Mouse (Mus musculus) megakaryocyte, embryonic 14.5 days (primary cell): ENCODE results near the gene Ltb4r1. TPM values are rescaled to one million over a fixed set of nuclear protein-coding genes. Genes with fewer than 3 reads are reported as not detected.
A peak's percentile ranks its signal among the peaks of the same experiment; 100 is the strongest.

Experiments used
- H3K27me3 ChIP-seq: replicated peaks from 2 replicates; pipeline ENCODE3; 2012; ENCODE audit warnings: inconsistent platforms
- H3K36me3 ChIP-seq: replicated peaks from 2 replicates; pipeline ENCODE3; 2012; ENCODE audit warnings: low read length, inconsistent platforms, mixed read lengths
- H3K4me1 ChIP-seq: 2 replicates; pipeline ENCODE4 v1.6.1; 2012; ENCODE audit warnings: inconsistent platforms
- H3K4me3 ChIP-seq: replicated peaks from 2 replicates; pipeline ENCODE3; 2012; ENCODE audit warnings: moderate library complexity, mild to moderate bottlenecking, inconsistent platforms
- H3K9me3 ChIP-seq: 2 replicates; pipeline ENCODE4 v1.6.1; 2012; ENCODE audit warnings: inconsistent platforms
- FLI1 ChIP-seq: IDR thresholded peaks from 2 replicates; pipeline ENCODE4 v1.6.1; 2012; ENCODE audit warnings: low read length, inconsistent platforms, mixed read lengths
- GATA1 ChIP-seq: IDR thresholded peaks from 3 replicates; pipeline ENCODE4 v1.6.1; 2012; ENCODE audit warnings: mixed read lengths, low read length, inconsistent platforms, borderline replicate concordance
- polyA plus RNA-seq: library from polyadenylated mRNA; stranded (reverse); fragments of >175 nt; gene quantifications from 2 replicates; pipeline ENCODE4 v1.2.3, GENCODE M21; 2012; ENCODE audit warnings: low replicate concordance; ENCODE audit not compliant: insufficient read depth

Ltb4r1 gene
- polyA plus RNA-seq, 1 experiment, result 24.2 TPM

DNA sequence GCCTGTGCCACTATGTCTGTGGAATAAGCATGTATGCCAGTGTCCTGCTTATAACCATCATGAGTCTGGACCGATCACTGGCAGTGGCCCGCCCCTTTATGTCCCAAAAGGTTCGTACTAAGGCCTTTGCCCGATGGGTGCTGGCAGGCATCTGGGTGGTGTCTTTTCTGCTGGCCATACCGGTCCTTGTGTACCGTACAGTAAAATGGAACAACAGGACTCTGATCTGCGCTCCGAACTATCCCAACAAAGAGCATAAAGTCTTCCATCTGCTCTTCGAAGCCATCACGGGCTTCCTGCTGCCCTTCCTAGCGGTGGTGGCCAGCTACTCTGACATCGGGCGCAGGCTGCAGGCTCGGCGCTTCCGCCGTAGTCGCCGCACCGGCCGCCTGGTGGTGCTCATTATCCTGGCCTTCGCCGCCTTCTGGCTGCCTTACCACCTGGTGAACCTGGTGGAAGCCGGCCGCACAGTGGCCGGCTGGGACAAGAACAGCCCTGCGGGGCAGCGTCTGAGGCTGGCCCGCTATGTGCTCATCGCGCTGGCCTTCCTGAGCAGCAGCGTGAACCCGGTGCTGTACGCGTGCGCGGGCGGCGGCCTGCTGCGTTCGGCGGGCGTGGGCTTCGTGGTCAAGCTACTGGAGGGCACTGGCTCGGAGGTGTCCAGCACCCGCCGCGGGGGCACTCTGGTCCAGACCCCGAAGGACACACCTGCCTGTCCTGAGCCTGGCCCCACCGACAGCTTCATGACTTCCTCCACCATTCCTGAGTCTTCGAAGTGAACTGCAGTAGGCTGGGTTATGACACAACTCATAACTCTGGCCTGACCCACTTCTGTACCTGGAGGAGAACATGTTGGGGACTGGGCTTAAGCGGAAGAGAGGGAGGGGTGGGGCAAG, 2.0 kb downstream of the Ltb4r1 start:
- peak overlapping the region; percentile 85 for H3K4me3 ChIP-seq

DNA sequence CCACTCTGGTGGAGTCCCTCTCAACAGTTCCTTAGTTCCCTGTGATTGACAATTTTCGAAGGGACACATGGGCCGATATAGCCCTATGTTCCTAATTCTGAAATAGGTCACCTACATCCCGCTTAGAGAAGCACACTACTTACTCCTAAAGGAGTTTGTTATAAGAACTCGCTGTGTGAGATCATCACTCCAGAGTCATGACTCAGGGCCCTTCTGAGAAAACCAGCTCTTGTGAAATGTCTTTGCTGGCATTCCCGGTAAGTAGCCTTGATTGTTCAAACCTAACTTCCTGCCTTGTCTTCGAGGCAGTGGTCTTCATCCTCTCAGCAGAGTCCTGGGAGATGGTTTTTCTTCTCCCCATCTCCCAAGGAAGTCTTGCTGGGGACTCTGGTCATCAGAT, 2.8 kb downstream of the Ltb4r1 start:
- Histone ChIP-seq H3K4me3 (no peak overlapping the region), H3K27me3 (peaks cover 51% of the 10 kb centered on the region), H3K36me3 (no peaks in the 10 kb centered on the region), H3K4me1 (peaks cover 73% of the 10 kb centered on the region), H3K9me3 (no peaks in the 10 kb centered on the region)
- no peak for TF ChIP-seq FLI1
- TF ChIP-seq GATA1, result no peak

More for the DNA sequence above, 2.0 kb downstream of the Ltb4r1 start:
- TF ChIP-seq FLI1, result no peak
- TF ChIP-seq GATA1, result no peak
- Histone ChIP-seq H3K9me3 (no peaks in the 10 kb centered on the region), H3K4me1 (peaks cover 80% of the 10 kb centered on the region), H3K36me3 (no peaks in the 10 kb centered on the region), H3K27me3 (peaks cover 48% of the 10 kb centered on the region)

DNA sequence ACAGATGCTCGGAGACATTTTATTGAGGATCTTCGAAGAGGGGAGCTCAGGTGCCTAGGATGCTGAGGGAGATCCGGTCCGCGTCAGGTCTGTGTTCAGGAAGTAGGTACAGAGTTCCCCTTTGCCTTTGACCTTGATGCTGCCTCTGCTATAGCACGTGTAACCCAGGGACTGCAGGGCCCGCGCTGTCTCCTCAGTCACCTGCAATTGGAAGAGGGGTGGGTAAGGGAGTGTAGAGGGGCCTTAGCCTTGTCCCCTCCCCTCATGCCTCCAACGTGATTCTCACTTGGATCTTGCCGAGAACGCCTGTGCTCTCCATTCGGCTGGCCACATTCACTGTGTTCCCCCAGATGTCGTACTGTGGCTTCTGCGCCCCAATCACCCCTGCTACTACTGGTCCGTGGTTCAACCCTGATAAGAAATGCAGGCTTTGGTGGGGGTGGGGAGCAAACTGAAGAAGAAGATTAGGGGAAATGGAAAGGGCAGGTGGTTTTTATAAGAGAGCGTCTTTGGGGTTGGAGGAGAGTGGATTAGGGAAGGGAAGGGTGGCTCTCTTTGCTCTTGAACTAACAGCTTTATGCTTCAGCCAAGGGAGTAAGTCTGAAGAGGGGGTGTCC, 3.4 kb downstream of the Ltb4r1 start:
- Histone ChIP-seq H3K4me3 (peak overlapping the region; percentile 6), H3K9me3 (no peaks in the 10 kb centered on the region), H3K36me3 (no peaks in the 10 kb centered on the region), H3K27me3 (peaks cover 58% of the 10 kb centered on the region), H3K4me1 (peaks cover 73% of the 10 kb centered on the region)
- no peak for TF ChIP-seq FLI1
- no peak for TF ChIP-seq GATA1

DNA sequence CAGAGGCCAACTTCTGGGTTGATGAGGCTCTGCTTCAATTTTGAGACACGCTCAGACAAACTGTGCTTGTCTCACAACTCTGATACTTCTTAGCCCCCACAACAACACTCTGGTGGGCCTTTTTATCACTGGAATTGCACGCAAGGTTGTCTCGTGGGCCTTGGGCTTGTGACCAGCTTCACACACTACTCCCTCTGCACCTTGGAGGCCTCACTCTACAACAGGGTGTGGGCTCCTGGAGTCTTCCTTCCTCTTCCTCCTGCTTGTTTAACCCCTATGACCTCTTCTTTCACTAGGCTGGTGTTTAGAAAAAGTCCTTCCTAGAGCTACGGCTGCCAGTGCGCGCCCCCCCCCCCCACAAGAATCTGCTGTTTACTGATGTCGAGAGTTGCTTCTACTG, 10.9 kb downstream of the Ltb4r1 start:
- H3K36me3 ChIP-seq, result no peaks in the 10 kb centered on the region
- H3K4me1 ChIP-seq, result peaks cover 46% of the 10 kb centered on the region
- H3K9me3 ChIP-seq, result no peaks in the 10 kb centered on the region
- peaks cover 53% of the 10 kb centered on the region for H3K27me3 ChIP-seq
- no peak overlapping the region for H3K4me3 ChIP-seq
- no peak for TF ChIP-seq FLI1
- TF ChIP-seq GATA1, result no peak

DNA sequence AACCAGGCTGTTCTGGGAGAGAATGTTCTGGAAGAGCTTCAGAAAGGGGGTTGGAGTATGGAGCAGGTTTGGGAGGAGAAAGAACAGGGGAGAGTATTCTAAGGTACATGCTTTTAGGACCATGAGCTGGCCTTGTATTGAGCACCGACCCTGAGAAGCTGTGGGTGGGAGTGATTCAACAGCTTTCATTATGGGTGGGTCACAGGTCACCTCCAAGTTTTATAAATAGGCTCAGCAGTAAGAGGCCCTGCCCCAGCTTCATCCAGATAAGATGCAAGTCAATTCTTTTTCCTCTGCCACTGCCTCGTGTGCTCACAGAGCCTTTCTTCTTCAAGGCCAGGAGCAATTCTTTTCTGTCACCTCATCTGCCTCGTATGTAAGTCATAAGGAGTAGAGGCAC, 11.4 kb downstream of the Ltb4r1 start:
- Histone ChIP-seq H3K9me3 (no peaks in the 10 kb centered on the region), H3K4me3 (no peak overlapping the region), H3K36me3 (no peaks in the 10 kb centered on the region), H3K27me3 (peaks cover 52% of the 10 kb centered on the region), H3K4me1 (peaks cover 44% of the 10 kb centered on the region)
- no peak for TF ChIP-seq FLI1
- TF ChIP-seq GATA1, result no peak

DNA sequence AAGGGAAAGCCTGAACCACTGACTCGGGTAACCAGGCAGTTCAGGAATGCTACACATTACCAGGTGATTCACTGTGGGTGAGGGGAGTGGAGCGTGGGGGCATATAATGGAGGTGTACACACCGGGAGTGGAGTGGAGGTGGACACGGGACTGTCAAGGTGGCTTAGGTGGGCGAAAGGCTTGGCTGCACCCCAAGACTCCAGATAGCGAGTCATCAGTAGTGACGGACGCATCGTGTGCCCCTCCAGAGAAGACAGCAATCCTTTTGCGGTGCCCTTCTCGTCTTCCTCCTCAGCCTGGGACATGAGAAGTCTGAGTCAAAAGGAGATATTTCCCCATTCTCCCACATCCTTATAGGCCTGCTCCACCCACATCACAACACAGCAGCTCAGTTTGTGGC, 12.0 kb downstream of the Ltb4r1 start:
- Histone ChIP-seq H3K9me3 (no peaks in the 10 kb centered on the region), H3K4me1 (peaks cover 46% of the 10 kb centered on the region)
- TF ChIP-seq FLI1, result no peak
- TF ChIP-seq GATA1, result no peak

DNA sequence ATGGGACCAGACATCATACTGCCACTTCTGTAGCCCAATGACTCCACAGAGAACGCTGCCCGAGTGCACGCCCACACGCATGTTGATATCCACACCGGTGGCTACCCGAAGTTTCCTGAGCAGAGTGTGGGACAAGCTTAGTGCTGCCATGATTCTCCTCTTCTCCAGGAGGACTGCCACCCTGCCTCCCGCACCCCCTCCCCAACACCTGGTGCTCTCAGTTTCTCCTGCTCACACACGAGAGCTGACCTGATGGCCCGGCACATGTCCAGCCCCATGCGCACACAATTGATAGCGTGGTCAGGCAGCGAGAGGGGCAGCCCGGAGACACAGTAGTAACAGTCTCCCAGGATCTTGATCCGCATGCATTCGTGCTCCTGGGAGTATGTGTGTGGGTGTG, 12.9 kb downstream of the Ltb4r1 start:
- Histone ChIP-seq H3K36me3 (no peaks in the 10 kb centered on the region), H3K4me3 (no peak overlapping the region), H3K9me3 (no peaks in the 10 kb centered on the region), H3K27me3 (peaks cover 50% of the 10 kb centered on the region), H3K4me1 (peaks cover 50% of the 10 kb centered on the region)
- no peak for TF ChIP-seq GATA1
- TF ChIP-seq FLI1, result no peak

More for the DNA sequence above, 12.0 kb downstream of the Ltb4r1 start:
- Histone ChIP-seq H3K4me3 (peak overlapping the region; percentile 15), H3K27me3 (peaks cover 51% of the 10 kb centered on the region), H3K36me3 (no peaks in the 10 kb centered on the region)

DNA sequence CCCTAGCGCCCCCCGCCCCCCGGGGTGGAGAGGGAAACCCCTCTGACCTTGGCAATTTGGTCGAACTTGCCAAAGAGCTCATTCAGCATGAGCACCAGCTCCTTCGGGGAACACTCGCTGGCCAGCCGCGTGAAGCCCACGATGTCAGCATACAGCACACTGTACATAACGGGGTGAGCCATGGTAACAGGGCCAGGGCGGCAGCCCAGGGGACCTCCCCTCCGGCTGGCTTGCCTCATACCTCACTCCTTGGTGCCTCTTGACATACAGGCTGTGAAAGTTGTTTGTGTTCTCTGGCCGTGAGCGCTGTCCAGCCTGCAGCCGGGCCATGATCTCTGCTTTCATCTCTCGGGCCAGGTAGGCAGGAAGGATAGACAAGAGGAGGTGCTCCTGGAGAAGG, 13.9 kb downstream of the Ltb4r1 start:
- TF ChIP-seq GATA1, result no peak
- no peak for TF ChIP-seq FLI1
- no peak overlapping the region for H3K4me3 ChIP-seq
- peaks cover 4% of the 10 kb centered on the region for H3K36me3 ChIP-seq
- H3K27me3 ChIP-seq, result peaks cover 44% of the 10 kb centered on the region
- H3K9me3 ChIP-seq, result no peaks in the 10 kb centered on the region
- H3K4me1 ChIP-seq, result peaks cover 42% of the 10 kb centered on the region

DNA sequence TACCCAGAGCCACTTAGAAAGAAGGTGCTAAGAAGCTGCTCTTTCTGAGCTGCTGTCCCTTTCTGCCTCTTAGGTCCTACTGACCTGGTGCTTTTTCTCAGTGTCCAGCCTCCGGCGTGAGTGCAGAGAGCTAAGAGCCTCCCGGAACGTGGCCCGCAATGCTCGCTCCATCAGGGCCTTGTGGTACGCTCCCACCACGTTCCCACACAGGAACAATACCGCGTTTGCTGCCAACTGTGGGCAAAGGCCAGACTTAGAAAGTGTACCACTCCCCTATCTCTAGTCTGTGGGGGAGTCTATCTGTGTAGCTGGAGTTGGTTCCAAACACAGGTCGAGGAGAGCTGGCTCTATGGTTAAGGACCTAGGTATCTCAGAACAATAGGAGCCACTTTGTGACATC, 15.0 kb downstream of the Ltb4r1 start:
- Histone ChIP-seq H3K36me3 (peaks cover 14% of the 10 kb centered on the region), H3K4me3 (no peak overlapping the region), H3K9me3 (no peaks in the 10 kb centered on the region), H3K27me3 (peaks cover 37% of the 10 kb centered on the region), H3K4me1 (peaks cover 42% of the 10 kb centered on the region)
- no peak for TF ChIP-seq FLI1
- no peak for TF ChIP-seq GATA1

DNA sequence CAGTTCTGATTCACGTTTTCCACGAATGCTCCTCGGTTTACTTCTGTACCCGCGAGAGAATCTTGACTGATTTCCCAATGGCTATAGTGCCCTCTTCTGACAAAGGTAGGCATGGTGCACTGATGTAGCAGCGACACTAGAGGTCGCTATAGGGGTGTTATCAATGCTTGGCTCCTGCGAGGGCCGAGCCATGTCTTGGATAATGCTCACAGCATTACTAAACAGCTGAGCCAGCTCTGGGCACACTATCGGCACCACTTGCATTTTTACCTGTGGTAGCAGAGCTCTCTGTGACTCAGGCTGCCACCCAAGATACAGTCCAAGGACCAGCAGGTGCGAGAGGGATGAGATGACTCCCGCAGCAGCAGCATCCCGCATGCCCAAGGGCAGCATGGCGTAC, 15.5 kb downstream of the Ltb4r1 start:
- peaks cover 42% of the 10 kb centered on the region for H3K4me1 ChIP-seq
- no peaks in the 10 kb centered on the region for H3K9me3 ChIP-seq
- peaks cover 36% of the 10 kb centered on the region for H3K27me3 ChIP-seq
- TF ChIP-seq FLI1 (no peak), GATA1 (no peak)
- H3K36me3 ChIP-seq, result peaks cover 20% of the 10 kb centered on the region
- H3K4me3 ChIP-seq, result peak overlapping the region; percentile 84
